Mouse (Mus musculus) neural tube, embryonic 12.5 days (tissue): ENCODE results near the gene Armh4. TPM values are rescaled to one million over a fixed set of nuclear protein-coding genes. Genes with fewer than 3 reads are reported as not detected.

Experiments used
- polyA plus RNA-seq: library from polyadenylated mRNA; unstranded; fragments of >200 nt; fragmentation: Nextera tagmentation; extraction: Ambion mirVana; gene quantifications from 2 replicates; pipeline ENCODE4 v1.2.1, GENCODE M21; 2016

The Armh4 gene
- polyA plus RNA-seq, 1 experiment from 2014 or later, result 47.9 TPM

Other genes with a start within 250 kb of the Armh4 start
- not detected in 2 replicates for gene Olfr722, start 118.6 kb upstream of the Armh4 start, polyA plus RNA-seq
- gene Olfr723, start 148.4 kb upstream of the Armh4 start, polyA plus RNA-seq, result not detected in 2 replicates
- gene Olfr724, start 179.9 kb upstream of the Armh4 start, polyA plus RNA-seq, result not detected in 2 replicates